Mouse (Mus musculus): ENCODE data around the gene Taf6l.

The Taf6l gene

GRCm38 (mm10) chr19:8786008-8786781 lies at the start of gene Taf6l:
Taf6l (minus strand) TSS chr19:8786417.
- peak; percentile 95 for DNase-seq (ENCODE audit: low spot score)

GRCm38 (mm10) chr19:8832971-8833370 lies 46.8 kb upstream of the Taf6l start:
- no peak for DNase-seq (ENCODE audit: low spot score)

- no peak for DNase-seq (ENCODE audit: low spot score)
Observed at GRCm38 (mm10) chr19:8831262-8831661, 45.0 kb upstream of the Taf6l start.

GRCm38 (mm10) chr19:8830664-8831063 lies 44.4 kb upstream of the Taf6l start:
- DNase-seq (ENCODE audit: low spot score): no peak

- no peak for DNase-seq (ENCODE audit: low spot score)
Observed at GRCm38 (mm10) chr19:8829660-8830059, 43.4 kb upstream of the Taf6l start, which contains the start of gene AC129217.1. AC129217.1 (plus strand) TSS chr19:8829773.

- DNase-seq (ENCODE audit: low spot score): no peak
Observed at GRCm38 (mm10) chr19:8822696-8823095, 36.5 kb upstream of the Taf6l start.

GRCm38 (mm10) chr19:8821146-8821545 lies 34.9 kb upstream of the Taf6l start:
- DNase-seq (ENCODE audit: low spot score): peak; percentile 42

GRCm38 (mm10) chr19:8820424-8820956 lies 34.3 kb upstream of the Taf6l start:
- DNase-seq (ENCODE audit: low spot score): peak; percentile 36

- DNase-seq (ENCODE audit: low spot score): peak; percentile 99
Observed at GRCm38 (mm10) chr19:8819596-8820423, 33.6 kb upstream of the Taf6l start, which contains the start of gene Hnrnpul2. Hnrnpul2 (plus strand) TSS chr19:8820010.

GRCm38 (mm10) chr19:8818801-8819595 lies 32.8 kb upstream of the Taf6l start, which contains the start of gene Ttc9c:
Ttc9c (minus strand) TSS chr19:8819333.
- peak; percentile 99 for DNase-seq (ENCODE audit: low spot score)

- no peak for DNase-seq (ENCODE audit: low spot score)
Observed at GRCm38 (mm10) chr19:8818301-8818798, 32.1 kb upstream of the Taf6l start.

- no peak for DNase-seq (ENCODE audit: low spot score)
Observed at GRCm38 (mm10) chr19:8817001-8817400, 30.8 kb upstream of the Taf6l start.

GRCm38 (mm10) chr19:8815812-8816211 lies 29.6 kb upstream of the Taf6l start:
- DNase-seq (ENCODE audit: low spot score): no peak

- no peak for DNase-seq (ENCODE audit: low spot score)
Observed at GRCm38 (mm10) chr19:8806810-8807209, 20.6 kb upstream of the Taf6l start.

- no peak for DNase-seq (ENCODE audit: low spot score)
Observed at GRCm38 (mm10) chr19:8803879-8804660, 17.9 kb upstream of the Taf6l start.

GRCm38 (mm10) chr19:8803204-8803780 lies 17.1 kb upstream of the Taf6l start:
- no peak for DNase-seq (ENCODE audit: low spot score)

- peak; percentile 98 for DNase-seq (ENCODE audit: low spot score)
Observed at GRCm38 (mm10) chr19:8802130-8802821, 16.1 kb upstream of the Taf6l start, which contains the start of gene Zbtb3. Zbtb3 (plus strand) TSS chr19:8802555.

- no peak for DNase-seq (ENCODE audit: low spot score)
Observed at GRCm38 (mm10) chr19:8798947-8799315, 12.7 kb upstream of the Taf6l start.

GRCm38 (mm10) chr19:8798264-8798946 lies 12.2 kb upstream of the Taf6l start, which contains the start of gene Polr2g:
Polr2g (minus strand) TSS chr19:8798577.
- peak; percentile 91 for DNase-seq (ENCODE audit: low spot score)

Measured in yolk sac, embryonic 10.5 days (tissue).